Mouse (Mus musculus): ENCODE results near the gene Hist1h2bh.
A peak's percentile ranks its signal among the peaks of the same experiment; 100 is the strongest.

Gene Hist1h2bh

GRCm38 (mm10) chr13:23501511-23501910 lies 41.7 kb downstream of the Hist1h2bh start:
- DNase-seq, result no peak

DNA sequence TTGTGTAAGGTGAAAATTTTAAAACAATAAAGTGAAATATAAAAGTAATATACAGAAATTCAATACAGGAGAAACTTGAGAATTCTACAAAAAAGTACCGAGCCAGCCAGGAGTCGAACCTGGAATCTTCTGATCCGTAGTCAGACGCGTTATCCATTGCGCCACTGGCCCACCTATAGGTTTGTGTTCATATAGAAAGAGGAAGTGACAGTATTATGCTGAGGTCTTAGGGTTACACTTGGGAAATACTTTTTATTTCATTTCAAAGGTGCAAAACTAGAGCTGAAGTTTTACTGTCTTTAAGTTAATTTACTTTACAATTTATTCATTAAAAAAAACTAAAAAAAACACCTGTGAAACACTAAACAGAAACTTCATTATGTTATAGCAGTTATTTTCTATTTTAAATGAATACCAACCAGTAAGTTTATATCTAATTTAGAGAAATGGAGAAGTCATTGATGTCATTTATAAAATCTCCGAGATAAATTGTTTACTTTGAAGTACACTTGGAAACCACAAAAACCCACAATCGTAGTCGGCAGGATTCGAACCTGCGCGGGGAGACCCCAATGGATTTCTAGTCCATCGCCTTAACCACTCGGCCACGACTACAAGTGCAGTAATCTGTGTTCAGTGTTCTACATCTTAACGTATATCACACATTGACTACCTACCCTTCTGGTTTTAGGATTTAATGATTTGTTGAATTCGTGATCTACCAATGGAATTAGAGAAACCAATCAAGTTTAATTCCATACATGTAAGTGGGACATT lies 42.6 kb downstream of the Hist1h2bh start:
- peak; percentile 79 to 83 for DNase-seq

- no peak for DNase-seq
Observed at GRCm38 (mm10) chr13:23499943-23500342, 43.2 kb downstream of the Hist1h2bh start.

DNA sequence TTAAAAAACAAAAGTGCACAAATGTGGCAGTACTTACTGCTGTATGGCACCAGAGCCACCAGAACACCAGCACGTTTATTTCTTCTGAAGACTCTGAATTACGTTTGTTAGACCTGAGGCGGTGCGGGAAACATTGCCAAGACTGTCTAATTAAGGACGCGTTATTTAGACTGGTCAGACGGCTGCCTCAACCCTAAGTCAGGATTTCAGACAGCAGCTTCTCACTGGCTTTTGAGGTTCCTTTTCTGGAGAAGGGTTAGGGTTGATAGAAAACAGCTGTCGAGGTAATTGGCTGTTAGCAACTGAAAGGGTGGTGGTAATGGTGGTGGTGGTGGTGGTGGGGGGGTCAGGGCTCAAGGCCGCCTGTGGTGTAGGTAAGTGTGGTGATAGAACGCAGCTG lies 44.5 kb downstream of the Hist1h2bh start:
- no peak for DNase-seq

DNA sequence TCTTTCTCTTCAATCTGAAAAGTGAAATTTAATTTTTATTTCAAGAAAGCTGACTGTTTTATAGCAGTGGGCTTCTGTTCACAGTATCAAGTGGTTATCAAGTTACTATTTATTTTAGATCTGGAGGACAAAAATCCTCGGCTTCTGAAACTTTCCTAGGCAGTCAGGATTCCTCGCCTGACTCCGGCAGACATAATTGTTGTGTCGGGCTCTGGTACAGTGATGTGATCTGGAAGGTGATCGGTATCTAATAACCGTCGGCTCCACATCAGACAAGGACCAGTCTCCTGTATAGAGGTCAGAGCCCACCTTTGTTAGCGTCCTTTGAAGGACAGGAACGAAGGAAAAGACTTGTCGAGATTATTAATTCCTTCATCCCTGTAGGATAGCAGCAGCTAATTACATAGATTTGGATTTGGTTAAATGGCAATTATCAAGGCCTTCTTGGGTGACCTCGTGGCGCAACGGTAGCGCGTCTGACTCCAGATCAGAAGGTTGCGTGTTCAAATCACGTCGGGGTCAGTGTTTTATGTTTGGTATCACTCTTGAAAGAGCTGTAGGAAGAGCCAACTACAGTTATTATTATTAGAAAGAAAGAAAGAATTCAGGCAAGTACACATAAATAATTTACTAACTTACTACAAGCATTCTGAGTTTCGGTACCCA lies 45.4 kb downstream of the Hist1h2bh start:
- no peak for DNase-seq

DNA sequence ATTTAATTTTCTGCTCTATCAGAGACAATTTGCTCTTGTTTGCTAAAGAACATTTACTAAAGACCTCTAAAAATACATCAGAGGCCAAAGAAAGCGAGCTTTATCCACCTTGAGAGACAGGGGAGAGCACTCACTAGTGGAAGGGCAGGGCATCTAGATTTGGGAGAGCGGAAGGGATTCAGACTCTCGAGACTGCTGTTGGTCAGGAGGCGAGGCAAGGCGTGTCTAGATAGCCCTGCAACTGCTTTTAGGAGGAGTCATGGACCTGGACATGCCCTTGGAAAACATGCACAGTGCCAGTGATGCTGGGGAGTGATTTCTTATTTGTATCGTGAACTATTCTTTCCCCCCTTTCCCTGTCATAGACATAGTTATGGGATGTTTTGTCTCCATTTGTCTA lies 47.7 kb downstream of the Hist1h2bh start:
- DNase-seq, result no peak

- no peak for DNase-seq
Observed at GRCm38 (mm10) chr13:23491990-23492389, 51.2 kb downstream of the Hist1h2bh start.

All from thymus, postnatal 36 days (tissue).